Mouse (Mus musculus): ENCODE results near the gene Gucy2g.
A peak's percentile ranks its signal among the peaks of the same experiment; 100 is the strongest.
"Not testable (repeated sequence)": the region's sequence is repeated elsewhere in the genome, so short reads cannot be mapped to it uniquely, and the experiment has no call there.

The Gucy2g gene

GRCm38 (mm10) chr19:55207205-55207604 is 33.8 kb downstream of the Gucy2g start:
- no peak for DNase-seq (ENCODE audit: low spot score in 2 of 2)

GRCm38 (mm10) chr19:55206482-55207138 is 34.4 kb downstream of the Gucy2g start:
- DNase-seq (ENCODE audit: low spot score in 2 of 2) = peak in 1 of 2 experiments; percentile 22

- DNase-seq (ENCODE audit: low spot score in 2 of 2) = peak in 1 of 2 experiments; percentile 18
Measured at GRCm38 (mm10) chr19:55198303-55198702, 42.7 kb downstream of the Gucy2g start.

- DNase-seq (ENCODE audit: low spot score in 2 of 2) = no peak
Measured at GRCm38 (mm10) chr19:55195574-55195973, 45.5 kb downstream of the Gucy2g start.

- DNase-seq (ENCODE audit: low spot score in 2 of 2) = no peak
Measured at GRCm38 (mm10) chr19:55194520-55195170, 46.4 kb downstream of the Gucy2g start.

- no peak for DNase-seq (ENCODE audit: low spot score in 2 of 2)
Measured at GRCm38 (mm10) chr19:55193717-55194394, 47.2 kb downstream of the Gucy2g start.

- DNase-seq (ENCODE audit: low spot score in 2 of 2) = no peak
Measured at GRCm38 (mm10) chr19:55192254-55192945, 48.6 kb downstream of the Gucy2g start.

GRCm38 (mm10) chr19:55191596-55191995 is 49.4 kb downstream of the Gucy2g start:
- DNase-seq (ENCODE audit: low spot score in 2 of 2) = no peak

GRCm38 (mm10) chr19:55190065-55190464 is 51.0 kb downstream of the Gucy2g start:
- DNase-seq (ENCODE audit: low spot score in 2 of 2) = no peak

- no peak for DNase-seq (ENCODE audit: low spot score in 2 of 2)
Measured at GRCm38 (mm10) chr19:55185651-55186050, 55.4 kb downstream of the Gucy2g start.

GRCm38 (mm10) chr19:55185074-55185473 is 56.0 kb downstream of the Gucy2g start:
- DNase-seq (ENCODE audit: low spot score in 2 of 2) = no peak

- DNase-seq (ENCODE audit: low spot score in 2 of 2) = no peak
Measured at GRCm38 (mm10) chr19:55184442-55184841, 56.6 kb downstream of the Gucy2g start.

GRCm38 (mm10) chr19:55180433-55180832 is 60.6 kb downstream of the Gucy2g start, which contains the start of gene Tectb:
Gene Tectb (plus strand): TSS chr19:55180733.
- DNase-seq (ENCODE audit: low spot score in 2 of 2) = no peak

GRCm38 (mm10) chr19:55177143-55177542 is 63.9 kb downstream of the Gucy2g start:
- no peak for DNase-seq (ENCODE audit: low spot score in 2 of 2)

- no peak for DNase-seq (ENCODE audit: low spot score in 2 of 2)
Measured at GRCm38 (mm10) chr19:55171585-55171984, 69.5 kb downstream of the Gucy2g start.

- DNase-seq (ENCODE audit: low spot score in 2 of 2) = no peak
Measured at GRCm38 (mm10) chr19:55170399-55170798, 70.6 kb downstream of the Gucy2g start.

GRCm38 (mm10) chr19:55169236-55169729 is 71.8 kb downstream of the Gucy2g start:
- DNase-seq (ENCODE audit: low spot score in 2 of 2) = not testable (repeated sequence)

- DNase-seq (ENCODE audit: low spot score in 2 of 2) = no peak
Measured at GRCm38 (mm10) chr19:55168360-55168759, 72.7 kb downstream of the Gucy2g start.

- no peak for DNase-seq (ENCODE audit: low spot score in 2 of 2)
Measured at GRCm38 (mm10) chr19:55167741-55168140, 73.3 kb downstream of the Gucy2g start.

GRCm38 (mm10) chr19:55166741-55167140 is 74.3 kb downstream of the Gucy2g start:
- no peak for DNase-seq (ENCODE audit: low spot score in 2 of 2)

GRCm38 (mm10) chr19:55165954-55166353 is 75.1 kb downstream of the Gucy2g start:
- no peak for DNase-seq (ENCODE audit: low spot score in 2 of 2)

Data from spleen, postnatal 36 days (tissue).